Mouse (Mus musculus) right cerebral cortex, postnatal 36 days (tissue): Measurements from ENCODE around the gene Hipk2.

Source experiments
- DNase-seq, 2 experiments: peaks; one replicate each; pipeline ENCODE4 v3.0.0; 2022; ENCODE audit warnings: low spot score in 2 of 2, mixed read lengths in 1 of 2

Gene Hipk2

DNA sequence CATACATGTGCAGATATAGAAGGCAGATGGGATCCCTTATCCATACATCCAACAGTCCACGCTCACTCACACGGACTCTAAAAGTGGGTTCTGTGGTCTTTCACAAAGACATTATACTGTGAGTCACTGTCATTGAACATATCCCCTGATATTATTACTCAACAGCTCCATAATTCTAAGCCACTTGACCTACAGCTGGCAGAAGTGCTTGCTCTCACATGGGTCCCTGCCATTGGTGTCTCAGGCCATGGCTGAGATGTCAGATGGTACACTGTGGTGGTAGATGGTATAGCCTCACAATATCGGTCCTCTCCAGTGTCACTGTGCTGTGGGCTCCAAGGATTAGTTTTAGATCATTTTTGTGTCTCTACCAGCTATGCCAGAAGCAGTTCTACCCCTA, 42.2 kb downstream of the Hipk2 start:
- no peak for DNase-seq

DNA sequence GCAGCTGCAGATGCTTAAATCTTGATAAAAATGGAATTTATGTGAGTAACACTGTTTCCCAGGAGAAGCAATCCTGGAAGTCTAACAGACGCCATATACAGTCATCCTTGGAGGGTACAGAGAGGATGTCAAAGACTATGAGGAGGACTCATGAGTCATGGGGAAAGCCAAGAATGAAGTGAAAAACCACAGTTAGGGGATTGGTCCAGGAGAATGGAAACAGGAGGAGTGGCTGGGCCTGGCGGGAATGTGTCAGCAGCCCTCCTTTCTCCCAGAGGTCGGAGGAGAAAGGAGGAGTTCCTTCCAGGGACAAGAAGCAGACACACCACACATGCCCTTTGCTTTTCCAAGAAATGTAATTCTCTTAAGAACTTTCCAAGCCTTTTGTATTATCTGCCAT, 46.5 kb downstream of the Hipk2 start:
- no peak for DNase-seq

DNA sequence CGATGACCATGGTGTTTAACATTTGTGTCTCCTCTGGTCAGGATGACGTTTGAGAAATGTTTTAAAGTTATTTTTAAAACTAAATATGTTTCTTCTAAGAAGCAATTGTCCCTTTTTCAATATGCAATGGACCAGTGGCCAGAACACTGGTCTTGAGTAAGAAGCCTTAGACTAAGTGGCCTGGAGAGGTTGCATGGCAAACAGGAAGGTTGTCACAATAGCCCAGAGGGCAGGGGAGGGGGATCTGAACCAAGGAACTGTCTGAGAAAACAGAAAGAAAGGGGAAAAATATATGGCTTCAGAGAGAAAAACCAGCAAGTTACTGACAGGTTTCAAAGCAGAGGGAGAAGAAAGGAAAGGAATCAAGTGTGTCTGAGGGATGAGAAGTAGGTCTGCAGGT, 47.8 kb downstream of the Hipk2 start:
- no peak for DNase-seq

GRCm38 (mm10) chr6:38827435-38827834, 48.5 kb downstream of the Hipk2 start:
- DNase-seq = no peak

DNA sequence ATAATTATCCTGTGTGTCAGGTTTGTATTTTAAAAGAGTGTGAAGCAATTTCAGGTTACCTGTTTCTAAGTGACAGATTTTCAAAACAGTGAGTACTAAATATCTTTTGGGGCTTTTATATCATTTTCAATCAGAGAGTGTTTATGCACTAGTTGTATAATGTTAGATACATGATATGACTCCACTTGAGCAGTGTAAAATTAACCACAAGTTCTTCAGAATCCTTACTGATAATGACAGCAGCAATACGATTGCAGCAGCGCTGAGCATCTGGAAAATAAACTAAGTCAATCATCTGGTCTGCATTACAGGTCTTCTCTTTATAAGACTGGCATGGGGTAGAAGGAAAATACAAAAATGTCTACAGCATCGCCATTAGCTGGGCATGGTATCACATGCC, 49.1 kb downstream of the Hipk2 start:
- DNase-seq = no peak

DNA sequence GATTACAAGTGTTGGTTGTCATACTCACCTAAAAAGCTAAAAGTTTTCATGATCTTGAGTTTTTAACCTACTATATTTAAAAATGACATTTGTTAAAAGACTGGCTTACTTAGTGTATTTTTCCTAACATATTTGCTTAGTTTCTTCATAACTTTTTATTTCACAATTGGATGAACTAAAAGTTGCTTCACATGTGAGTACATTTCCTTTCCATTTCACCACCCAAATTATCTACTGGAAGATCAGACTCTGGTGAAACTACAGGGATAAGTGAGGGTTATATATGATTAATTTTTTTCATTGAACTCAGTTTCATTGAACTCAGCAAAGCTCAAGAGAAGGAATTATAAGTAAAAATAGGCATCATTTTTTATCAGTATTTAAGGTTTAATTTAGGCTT, 50.1 kb downstream of the Hipk2 start:
- DNase-seq = no peak

DNA sequence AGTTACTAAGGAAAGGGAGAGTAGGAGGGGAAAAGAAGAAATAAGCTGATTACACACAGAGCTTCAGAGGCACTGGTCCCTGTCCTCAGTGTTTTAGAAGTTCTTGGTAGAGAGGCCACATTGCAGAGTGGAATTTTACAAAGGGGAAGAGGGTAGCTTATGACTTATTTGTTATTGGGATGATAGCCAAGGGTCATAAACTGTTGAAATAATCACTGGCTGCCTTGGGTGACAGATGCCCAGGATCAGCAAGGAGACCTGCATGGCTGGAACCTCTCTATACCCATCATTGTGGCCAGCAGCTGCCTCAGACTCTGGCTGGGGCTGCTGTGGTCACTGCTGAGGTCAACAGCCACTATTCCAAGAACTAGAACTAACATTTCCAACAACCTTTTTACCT, 52.1 kb downstream of the Hipk2 start:
- DNase-seq = no peak

- no peak for DNase-seq
Observed at GRCm38 (mm10) chr6:38823164-38823563, 52.8 kb downstream of the Hipk2 start.

- DNase-seq = no peak
Observed at GRCm38 (mm10) chr6:38821686-38822085, 54.3 kb downstream of the Hipk2 start.

DNA sequence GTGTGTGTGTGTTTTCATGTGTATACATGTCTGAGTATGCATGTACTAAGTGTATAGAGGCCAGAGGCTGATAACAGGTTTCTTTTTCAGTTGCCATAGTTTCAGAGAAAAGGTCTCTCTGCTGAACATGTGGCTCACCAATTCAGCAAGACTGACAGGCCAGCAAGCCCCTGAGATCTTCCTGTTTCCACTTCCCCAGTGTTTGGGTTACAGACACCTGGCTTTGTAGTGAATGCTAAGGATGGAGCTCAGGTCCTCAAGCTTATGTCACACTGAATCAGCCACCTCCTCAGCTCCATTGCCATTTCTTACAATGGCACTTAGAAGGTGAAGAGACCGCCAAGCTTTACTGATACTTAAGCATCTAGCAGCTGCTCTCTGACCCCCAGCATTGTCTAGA, 55.1 kb downstream of the Hipk2 start:
- no peak for DNase-seq

DNA sequence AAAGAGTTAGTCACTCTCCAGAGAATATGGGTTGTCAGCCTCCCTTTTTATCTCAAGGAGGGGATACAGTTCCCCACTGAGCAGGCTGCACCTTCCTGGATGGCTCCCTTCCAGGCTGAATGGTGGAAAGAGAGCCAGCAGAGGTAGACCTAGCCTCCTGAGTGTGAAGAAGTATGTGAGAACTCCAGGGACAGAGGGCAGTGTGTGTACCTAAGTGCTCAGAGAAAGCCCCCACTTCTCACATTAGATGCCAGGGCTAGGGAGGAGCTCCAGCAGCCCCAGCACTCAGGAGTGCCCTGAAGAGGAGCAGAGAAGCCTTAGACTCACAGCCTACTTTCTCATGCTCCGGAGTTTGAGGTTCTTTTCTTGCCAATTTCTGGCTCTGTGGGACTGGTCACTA, 59.7 kb downstream of the Hipk2 start:
- no peak for DNase-seq

DNA sequence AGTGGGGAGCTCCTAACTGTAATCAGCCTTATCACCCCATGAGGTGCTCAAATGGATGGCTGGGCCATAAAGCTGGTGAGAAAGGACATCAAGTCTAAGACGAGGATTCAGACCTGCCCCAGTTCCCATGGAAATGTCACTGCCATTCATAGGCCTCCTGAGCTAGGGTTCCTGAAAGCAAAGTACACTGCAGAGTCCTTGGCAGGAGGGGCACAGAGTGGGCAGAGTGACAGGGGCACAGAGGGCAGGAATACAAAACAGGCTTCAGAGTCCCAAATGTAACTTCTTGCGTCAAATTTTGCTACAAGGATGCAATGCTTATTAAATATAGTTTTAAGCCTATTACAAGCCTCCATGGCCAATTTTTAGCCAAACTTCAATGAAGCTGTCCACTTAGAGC, 60.4 kb downstream of the Hipk2 start:
- peak in 1 of 2 experiments; percentile 12 for DNase-seq

GRCm38 (mm10) chr6:38814690-38815089, 61.3 kb downstream of the Hipk2 start:
- DNase-seq = no peak

- no peak for DNase-seq
Observed at GRCm38 (mm10) chr6:38811459-38812145, 64.4 kb downstream of the Hipk2 start.

DNA sequence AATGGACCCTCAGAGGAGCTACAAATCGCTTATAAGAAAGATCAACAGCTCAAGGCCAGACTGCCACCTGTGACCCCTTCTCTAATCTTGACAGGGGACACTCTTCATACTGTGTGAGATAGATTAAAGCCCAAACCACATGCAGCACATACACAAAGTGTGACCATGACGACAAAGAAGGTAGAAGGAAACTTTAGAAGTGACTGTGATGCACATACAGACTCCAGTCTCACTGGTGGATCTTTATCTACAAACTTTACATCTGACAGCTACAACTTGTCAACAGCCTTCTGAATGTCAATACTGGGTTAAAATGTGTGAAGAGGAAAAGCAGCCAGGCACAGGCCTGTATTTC, 65.9 kb downstream of the Hipk2 start:
- no peak for DNase-seq

- no peak for DNase-seq
Observed at GRCm38 (mm10) chr6:38809396-38810120, 66.4 kb downstream of the Hipk2 start.

- DNase-seq = no peak
Observed at GRCm38 (mm10) chr6:38808317-38808716, 67.6 kb downstream of the Hipk2 start.

DNA sequence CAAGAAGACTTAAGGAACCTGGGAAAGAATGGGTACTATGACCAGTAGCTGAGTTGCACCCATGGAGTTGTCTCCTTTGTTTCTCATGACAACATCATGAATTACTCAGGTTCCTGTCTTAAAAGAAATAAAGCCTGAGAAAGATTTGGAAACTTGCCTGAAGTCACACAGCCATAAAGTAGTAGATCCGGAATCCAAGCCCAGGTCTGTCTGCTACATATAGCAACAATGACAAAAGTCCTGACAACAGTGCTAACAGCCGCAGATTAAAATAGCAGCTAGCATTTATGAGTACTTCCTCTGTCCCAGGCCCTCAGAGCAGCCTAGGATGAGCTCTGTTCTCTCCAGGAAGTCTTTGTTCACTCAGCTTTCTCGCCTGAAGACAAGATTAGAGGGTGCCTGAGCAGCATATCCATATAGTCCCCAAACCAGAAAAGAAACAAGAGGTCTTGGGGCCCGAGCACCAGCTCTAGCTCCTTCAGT, 69.0 kb downstream of the Hipk2 start:
- no peak for DNase-seq

DNA sequence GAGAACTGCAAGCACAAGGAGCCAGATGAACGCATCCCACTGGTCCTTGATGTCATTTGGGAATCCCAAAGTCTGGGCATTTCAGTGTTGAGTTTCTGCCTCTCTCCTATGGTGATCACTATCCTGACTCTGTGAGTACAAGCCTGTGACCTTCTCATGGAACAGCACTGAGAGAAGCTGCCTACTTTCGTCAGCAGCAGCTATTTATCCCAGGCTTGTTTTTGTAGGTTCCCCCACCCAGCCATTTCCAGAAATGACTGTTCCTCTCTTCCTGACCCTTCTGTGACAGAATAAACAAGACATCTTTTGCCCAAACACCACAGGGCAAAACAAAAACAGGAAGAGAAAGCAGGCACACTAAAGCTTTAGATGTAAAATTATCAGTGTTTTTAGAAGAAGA, 70.4 kb downstream of the Hipk2 start:
- no peak for DNase-seq

- no peak for DNase-seq
Observed at GRCm38 (mm10) chr6:38801252-38801651, 74.7 kb downstream of the Hipk2 start.

GRCm38 (mm10) chr6:38797548-38797947, 78.4 kb downstream of the Hipk2 start:
- DNase-seq = no peak

- DNase-seq = no peak
Observed at GRCm38 (mm10) chr6:38796993-38797392, 79.0 kb downstream of the Hipk2 start.

DNA sequence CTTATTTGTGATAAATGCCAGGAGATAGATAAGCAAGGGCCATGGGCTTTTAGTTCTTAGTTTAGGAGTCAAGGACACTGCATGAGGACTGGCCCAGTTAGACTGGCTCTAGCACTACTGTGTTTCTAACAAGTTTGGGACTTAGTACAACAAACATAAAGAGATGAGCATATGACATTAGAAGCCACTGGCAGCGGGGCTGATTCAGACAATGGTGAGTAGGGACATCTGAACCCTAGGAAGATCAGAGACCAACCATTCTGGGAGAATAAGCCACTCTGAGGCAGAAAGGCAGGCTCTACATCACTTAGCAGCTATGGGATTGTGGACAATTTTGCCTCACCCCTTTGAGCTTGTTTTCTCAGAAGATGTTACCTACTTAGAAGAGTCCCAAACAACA, 79.6 kb downstream of the Hipk2 start:
- no peak for DNase-seq
